Mouse (Mus musculus): ENCODE data around the gene Ppm1f. TPM values are rescaled to one million over a fixed set of nuclear protein-coding genes. Genes with fewer than 3 reads are reported as not detected.

Gene Ppm1f
- total RNA-seq, 2 experiments from 2014 or later, result 44.9 to 52.7 TPM

Other genes starting within 250 kb of the Ppm1f start
- gene Olfr19, start 220.1 kb upstream of the Ppm1f start, total RNA-seq (2021), result not detected
- gene Spag6l, start 67.0 kb upstream of the Ppm1f start, total RNA-seq (2021), result 1 to 10 TPM; 6.0 to 6.9 TPM
- gene Igll1, start 32.5 kb upstream of the Ppm1f start, total RNA-seq (2021), result not detected
- gene Top3b, start 25.7 kb upstream of the Ppm1f start, total RNA-seq (2021), result 10 to 100 TPM; 53.3 to 76.9 TPM
- under 1 TPM in 1 of 2 experiments, not detected in 1; 0.77 TPM for gene Vpreb1, start 25.6 kb upstream of the Ppm1f start, total RNA-seq (2021)
- 100 to 1,000 TPM; 478 to 491 TPM for gene Mapk1, start 86.9 kb downstream of the Ppm1f start, total RNA-seq (2021)
- 10 to 100 TPM; 42.6 TPM for gene Ypel1, start 173.2 kb downstream of the Ppm1f start, total RNA-seq (2021)
- gene Ppil2, start 214.8 kb downstream of the Ppm1f start, total RNA-seq (2021), result 10 to 100 TPM; 76.3 to 92.1 TPM
- 1 to 10 TPM; 1.4 to 2.2 TPM for gene 2610318N02Rik, start 228.7 kb downstream of the Ppm1f start, total RNA-seq (2021)
- 10 to 100 TPM; 19.9 to 34.7 TPM for gene Sdf2l1, start 235.9 kb downstream of the Ppm1f start, total RNA-seq (2021)
- 10 to 100 TPM; 27.5 to 27.6 TPM for gene Ydjc, start 248.2 kb downstream of the Ppm1f start, total RNA-seq (2021)

Measured in left cerebral cortex, postnatal 36 days (tissue).